Mouse (Mus musculus) heart, adult 9 months (tissue): ENCODE measurements around the gene Hhipl1.

Experiments used
- DNase-seq, 2 experiments: peaks; one replicate each; pipeline ENCODE4 v3.0.0; 2022; ENCODE audit warnings: low spot score in 2 of 2

Hhipl1 gene

GRCm38 (mm10) chr12:108305812-108306794 is at the start of gene Hhipl1:
TSS of gene Hhipl1 (plus strand) at chr12:108306270.
- DNase-seq: peak; percentile 33 to 55

GRCm38 (mm10) chr12:108256734-108257133 is 49.3 kb upstream of the Hhipl1 start:
- no peak for DNase-seq

- no peak for DNase-seq
Measured at GRCm38 (mm10) chr12:108259322-108260049, 46.6 kb upstream of the Hhipl1 start.

- DNase-seq: no peak
Measured at GRCm38 (mm10) chr12:108260950-108261349, 45.1 kb upstream of the Hhipl1 start.

- no peak for DNase-seq
Measured at GRCm38 (mm10) chr12:108264918-108265317, 41.2 kb upstream of the Hhipl1 start.

GRCm38 (mm10) chr12:108265831-108266619 is 40.0 kb upstream of the Hhipl1 start:
- DNase-seq: peak; percentile 55 to 68

GRCm38 (mm10) chr12:108267653-108268052 is 38.4 kb upstream of the Hhipl1 start:
- DNase-seq: peak; percentile 48 to 73

- DNase-seq: no peak
Measured at GRCm38 (mm10) chr12:108268970-108269369, 37.1 kb upstream of the Hhipl1 start.

- no peak for DNase-seq
Measured at GRCm38 (mm10) chr12:108269699-108270098, 36.4 kb upstream of the Hhipl1 start.

- peak in 1 of 2 experiments; percentile 52 for DNase-seq
Measured at GRCm38 (mm10) chr12:108270240-108270919, 35.7 kb upstream of the Hhipl1 start.

GRCm38 (mm10) chr12:108271351-108272142 is 34.5 kb upstream of the Hhipl1 start:
- no peak for DNase-seq

- DNase-seq: no peak
Measured at GRCm38 (mm10) chr12:108272143-108272635, 33.9 kb upstream of the Hhipl1 start.

GRCm38 (mm10) chr12:108273466-108274312 is 32.4 kb upstream of the Hhipl1 start:
- no peak for DNase-seq

GRCm38 (mm10) chr12:108274313-108274595 is 31.8 kb upstream of the Hhipl1 start:
- no peak for DNase-seq

GRCm38 (mm10) chr12:108274661-108275507 is 31.2 kb upstream of the Hhipl1 start, which contains the start of gene Ccdc85c:
TSS of gene Ccdc85c (minus strand) at chr12:108275425.
- no peak for DNase-seq

- peak; percentile 97 to 98 for DNase-seq
Measured at GRCm38 (mm10) chr12:108275508-108275890, 30.6 kb upstream of the Hhipl1 start.

- peak in 1 of 2 experiments; percentile 43 for DNase-seq
Measured at GRCm38 (mm10) chr12:108275920-108276822, 29.9 kb upstream of the Hhipl1 start.
